Mouse (Mus musculus) C2C12 (cell line): ENCODE measurements around the gene Rab3ip.

Experiments used
- CTCF ChIP-seq: IDR thresholded peaks from one replicate; pipeline ENCODE4 v1.5.1; 2011; ENCODE audit not compliant: control insufficient read depth, insufficient read depth, insufficient read length
- MAX ChIP-seq: IDR thresholded peaks from one replicate; pipeline ENCODE4 v1.6.1; 2011; ENCODE audit warnings: mild to moderate bottlenecking, control low read depth
- MYOD1 ChIP-seq: IDR thresholded peaks from one replicate; pipeline ENCODE4 v1.6.1; 2011; ENCODE audit warnings: low read depth; ENCODE audit not compliant: control insufficient read depth, insufficient read length
- USF1 ChIP-seq: IDR thresholded peaks from one replicate; pipeline ENCODE4 v1.6.1; 2011; ENCODE audit warnings: low read depth, mild to moderate bottlenecking, control low read depth, moderate library complexity

DNA sequence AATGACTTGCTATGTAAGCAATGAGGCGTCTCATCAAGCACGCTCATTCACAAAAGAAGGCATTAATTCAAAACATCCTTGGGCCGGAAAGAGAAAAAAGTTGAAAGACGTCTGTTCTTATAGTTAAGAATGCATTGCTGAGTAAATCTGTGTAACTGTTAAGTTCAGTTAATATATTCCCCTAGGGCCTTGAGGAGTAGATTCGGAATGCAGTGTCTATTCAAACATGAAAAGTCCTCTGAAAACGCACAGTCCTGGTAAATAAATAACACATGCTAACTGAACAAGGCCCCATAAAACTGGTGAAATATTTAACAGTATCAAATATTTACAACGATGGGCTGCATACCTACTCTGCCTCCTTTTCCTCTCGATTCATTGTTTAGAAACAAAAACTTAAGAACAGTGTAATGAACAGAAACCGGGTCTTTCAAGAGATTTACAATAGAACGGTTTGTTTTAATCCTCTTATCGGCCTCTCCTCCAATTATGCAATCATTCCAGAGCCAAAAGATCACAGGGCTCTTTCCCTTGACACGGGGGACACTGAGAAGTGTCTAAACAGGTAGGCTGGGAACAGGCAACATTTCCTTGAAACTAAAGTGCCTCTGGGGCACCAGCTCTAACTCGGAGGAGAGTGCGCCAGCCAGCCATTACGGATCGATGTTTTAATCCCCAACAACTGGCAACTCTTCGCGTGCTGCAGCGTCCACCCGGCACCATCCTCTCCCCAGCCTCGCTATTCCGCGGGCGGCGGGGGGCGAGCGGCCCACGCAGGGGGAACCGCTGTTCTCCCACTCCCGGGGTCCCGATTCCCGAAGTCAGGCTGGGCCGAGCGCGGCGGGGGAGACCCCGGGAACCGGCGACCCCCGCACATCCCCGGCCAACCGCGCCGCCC, 1.2 kb downstream of the Rab3ip start:
- no peak for TF ChIP-seq CTCF
- no peak for TF ChIP-seq USF1
- no peak for TF ChIP-seq MAX
- TF ChIP-seq MYOD1, result no peak
